Mouse (Mus musculus) bone marrow, adult 2 months (tissue): ENCODE data around the gene Ssh2.

Source experiments
- CTCF ChIP-seq: fragments of 200-500 bp; IDR thresholded peaks from 2 replicates; pipeline ENCODE4 v1.5.1; 2011; ENCODE audit warnings: low read length, control low read depth; ENCODE audit not compliant: control insufficient read depth, insufficient read depth
- POLR2A ChIP-seq: fragments of 200-500 bp; IDR thresholded peaks from 2 replicates; pipeline ENCODE4 v1.6.1; 2011; ENCODE audit warnings: low read depth, mild to moderate bottlenecking, control low read depth, low read length, borderline replicate concordance; ENCODE audit not compliant: control insufficient read depth

GRCm38 (mm10) chr11:77411284-77411683 is 195.2 kb downstream of the Ssh2 start:
- TF ChIP-seq POLR2A, result no peak
- TF ChIP-seq CTCF, result no peak
